Mouse (Mus musculus): Measurements from ENCODE around the gene Tm7sf3. TPM values are rescaled to one million over a fixed set of nuclear protein-coding genes. Genes with fewer than 3 reads are reported as not detected.

Tm7sf3 gene
- polyA plus RNA-seq, 2 experiments, result 11.2 to 24.8 TPM

DNA sequence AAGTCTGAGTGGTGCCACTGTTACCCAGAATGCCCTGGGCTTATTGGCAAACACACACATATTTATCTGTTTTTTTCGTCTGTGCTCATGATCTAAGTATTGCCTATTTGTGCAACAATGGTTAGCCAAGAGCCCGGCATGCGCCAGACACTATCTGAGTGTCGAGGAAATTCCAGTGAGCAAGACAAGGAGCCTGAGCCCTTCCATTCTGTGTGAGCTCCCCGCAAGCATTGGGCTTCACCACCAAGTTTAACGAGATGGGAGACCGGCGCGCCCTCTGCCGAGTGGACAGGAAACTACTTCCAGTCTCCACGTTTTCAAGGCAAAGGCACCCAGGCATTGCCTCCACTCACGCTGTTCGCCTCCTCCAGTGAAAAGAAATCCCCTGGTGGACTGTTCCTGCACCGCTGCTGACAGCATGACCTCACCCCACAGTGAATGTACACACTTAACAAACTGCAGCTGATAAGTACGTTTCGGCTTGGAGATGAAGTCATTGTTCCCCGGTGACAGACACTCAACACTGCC is 43.2 kb upstream of the Tm7sf3 start:
- TF ChIP-seq EP300 (IDR thresholded peaks at IDR 0.05; ENCODE audit: low read depth), result no peak
- peak; percentile 55 for TF ChIP-seq CTCF (IDR thresholded peaks at IDR 0.05; ENCODE audit: low read depth)
- Histone ChIP-seq H3K4me1 (replicated peaks; ENCODE audit: control insufficient read depth in 2 of 2, insufficient read depth in 2 of 2, low read length in 1 of 2) (peaks cover 0 to 2% of the 10 kb centered on the region in 2 experiments; a peak in 1 of 4 replicates), H3K27ac (no peak overlapping the region), H3K36me3 (replicated peaks; ENCODE audit: control insufficient read depth, insufficient read depth, low read depth) (no peaks in the 10 kb centered on the region), H3K4me2 (ENCODE audit: low read depth) (peak overlapping the region; percentile 18; the same call in 1 of the 2 replicates), H3K9ac (replicated peaks) (no peak overlapping the region), H3K27me3 (ENCODE audit: control insufficient read depth, insufficient read depth, low read length) (no peaks in the 10 kb centered on the region), H3K4me3 (ENCODE audit: insufficient read depth in 1 of 2, low read depth in 2 of 2, low read length in 2 of 2) (no peak overlapping the region), H3K9me3 (ENCODE audit: control insufficient read depth, low read length) (no peaks in the 10 kb centered on the region)
- no peak for DNase-seq (ENCODE audit: low read depth in 3 of 3, low spot score in 3 of 3)
- no peak for ATAC-seq (ENCODE audit: insufficient read depth)
- WGBS (ENCODE audit: insufficient replicate concordance), result 51% methylated on average over 17 of the region's 17 CpGs

DNA sequence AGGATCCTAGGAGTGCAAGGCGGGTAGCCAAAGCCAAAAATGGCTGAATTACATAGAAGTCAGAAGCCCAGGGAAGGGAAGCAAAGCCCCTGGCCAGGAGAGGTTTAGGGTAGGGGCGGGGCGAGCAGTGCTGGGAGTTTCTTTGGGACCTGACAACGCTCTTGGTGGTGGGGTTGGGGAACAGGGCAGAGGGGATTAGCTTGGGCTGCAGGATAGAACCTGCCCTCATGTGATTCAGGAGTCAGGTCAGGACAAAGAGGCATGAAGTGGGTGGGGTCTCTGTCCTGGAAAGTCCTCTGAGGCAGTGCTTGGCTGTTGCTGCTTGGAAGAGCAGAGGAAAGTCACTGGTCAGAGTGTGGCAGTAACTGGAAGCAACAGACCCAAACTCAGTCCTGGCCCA is 41.3 kb upstream of the Tm7sf3 start:
- H3K27me3 ChIP-seq (ENCODE audit: control insufficient read depth, insufficient read depth, low read length), result no peaks in the 10 kb centered on the region
- 71% methylated on average over 4 of the region's 4 CpGs for WGBS (ENCODE audit: insufficient replicate concordance)
- H3K9me3 ChIP-seq (ENCODE audit: control insufficient read depth, low read length), result no peaks in the 10 kb centered on the region
- no peak overlapping the region for H3K4me3 ChIP-seq (ENCODE audit: insufficient read depth in 1 of 2, low read depth in 2 of 2, low read length in 2 of 2)
- TF ChIP-seq EP300 (IDR thresholded peaks at IDR 0.05; ENCODE audit: low read depth), result no peak
- TF ChIP-seq CTCF (IDR thresholded peaks at IDR 0.05; ENCODE audit: low read depth), result no peak
- no peak overlapping the region for H3K27ac ChIP-seq
- peaks cover 0 to 2% of the 10 kb centered on the region in 2 experiments; a peak in 1 of 4 replicates for H3K4me1 ChIP-seq (replicated peaks; ENCODE audit: control insufficient read depth in 2 of 2, insufficient read depth in 2 of 2, low read length in 1 of 2)
- H3K36me3 ChIP-seq (replicated peaks; ENCODE audit: control insufficient read depth, insufficient read depth, low read depth), result no peaks in the 10 kb centered on the region
- no peak overlapping the region for H3K9ac ChIP-seq (replicated peaks)
- ATAC-seq (ENCODE audit: insufficient read depth) (no peak), DNase-seq (ENCODE audit: low read depth in 3 of 3, low spot score in 3 of 3) (no peak)
- H3K4me2 ChIP-seq (ENCODE audit: low read depth), result no peak overlapping the region

DNA sequence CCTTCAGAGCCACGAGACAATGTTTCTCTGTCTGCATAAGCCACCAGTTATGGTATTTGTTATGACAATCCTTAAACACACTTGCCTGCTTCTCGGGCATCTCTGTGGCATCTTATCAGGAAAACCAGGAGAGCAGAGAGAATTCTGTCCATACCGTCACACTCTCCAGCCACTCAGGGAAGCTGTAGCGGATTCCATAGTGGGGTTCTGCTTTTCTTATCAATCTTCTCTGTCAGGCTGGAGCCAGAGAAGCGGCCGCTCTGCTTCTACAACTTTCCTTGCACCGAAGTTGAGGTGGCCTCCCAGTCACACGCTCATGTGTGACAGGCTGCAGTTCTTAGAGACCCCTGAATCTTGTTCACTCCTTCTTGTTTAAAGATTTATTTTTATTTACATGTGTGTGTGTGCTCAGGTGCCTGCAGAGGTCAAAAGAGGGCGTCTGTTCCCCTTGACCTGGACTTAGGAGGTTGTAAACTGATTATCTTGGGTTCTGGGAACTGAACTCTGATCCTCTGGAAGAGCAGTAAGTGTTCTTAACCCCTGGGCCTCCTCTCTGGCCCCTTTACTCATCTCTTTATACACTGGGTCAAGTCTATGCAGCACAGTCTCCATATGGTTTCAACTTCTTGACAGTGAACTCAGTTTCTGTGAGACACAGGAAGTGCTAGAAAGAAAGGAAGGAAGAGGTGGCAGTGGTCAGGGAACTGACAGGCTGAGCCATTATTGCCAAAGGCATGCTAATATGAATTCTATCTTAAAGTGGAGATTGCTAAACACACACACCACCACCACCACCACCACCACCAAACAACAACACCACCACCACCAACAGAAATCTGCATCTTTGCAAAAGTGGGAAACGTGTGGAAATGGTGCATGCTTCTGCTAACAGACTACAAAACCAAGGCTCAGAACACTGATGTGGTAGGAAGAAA is 35.8 kb upstream of the Tm7sf3 start:
- no peak overlapping the region for H3K9ac ChIP-seq (replicated peaks)
- DNase-seq (ENCODE audit: low read depth in 3 of 3, low spot score in 3 of 3), result no peak

DNA sequence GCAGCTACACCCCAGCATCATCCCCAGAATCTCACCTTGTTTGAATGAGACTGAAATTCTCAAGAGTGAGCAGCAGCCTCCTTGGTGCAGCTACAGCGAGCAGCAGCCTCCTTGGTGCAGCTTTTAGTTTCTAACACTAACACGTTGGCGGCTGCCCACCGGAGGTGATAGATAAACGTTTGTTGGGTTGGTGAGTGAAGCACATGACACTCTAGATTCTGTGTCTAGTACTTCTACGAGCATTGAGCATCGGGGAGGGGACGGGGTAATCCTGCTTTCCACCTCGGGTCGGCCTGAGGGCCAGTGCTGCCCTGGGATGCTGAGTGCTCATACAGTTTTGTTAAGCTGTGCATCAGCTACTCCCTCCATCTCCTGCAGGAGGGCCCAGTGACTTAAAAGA is 34.3 kb upstream of the Tm7sf3 start:
- 61% methylated on average over 10 of the region's 10 CpGs for WGBS (ENCODE audit: insufficient replicate concordance)
- Histone ChIP-seq H3K4me3 (ENCODE audit: insufficient read depth in 1 of 2, low read depth in 2 of 2, low read length in 2 of 2) (no peak overlapping the region), H3K9me3 (ENCODE audit: control insufficient read depth, low read length) (no peaks in the 10 kb centered on the region), H3K36me3 (replicated peaks; ENCODE audit: control insufficient read depth, insufficient read depth, low read depth) (no peaks in the 10 kb centered on the region), H3K4me2 (ENCODE audit: low read depth) (no peak overlapping the region), H3K27me3 (ENCODE audit: control insufficient read depth, insufficient read depth, low read length) (no peaks in the 10 kb centered on the region), H3K4me1 (replicated peaks; ENCODE audit: control insufficient read depth in 2 of 2, insufficient read depth in 2 of 2, low read length in 1 of 2) (no peaks in the 10 kb centered on the region), H3K9ac (replicated peaks) (no peak overlapping the region), H3K27ac (no peak overlapping the region)
- ATAC-seq (ENCODE audit: insufficient read depth) (no peak), DNase-seq (ENCODE audit: low read depth in 3 of 3, low spot score in 3 of 3) (no peak)
- no peak for TF ChIP-seq EP300 (IDR thresholded peaks at IDR 0.05; ENCODE audit: low read depth)
- TF ChIP-seq CTCF (IDR thresholded peaks at IDR 0.05; ENCODE audit: low read depth), result no peak

More for the DNA sequence above, 35.8 kb upstream of the Tm7sf3 start:
- 43% methylated on average over 10 of the region's 10 CpGs for WGBS (ENCODE audit: insufficient replicate concordance)
- TF ChIP-seq EP300 (IDR thresholded peaks at IDR 0.05; ENCODE audit: low read depth), result no peak
- TF ChIP-seq CTCF (IDR thresholded peaks at IDR 0.05; ENCODE audit: low read depth), result no peak
- no peak overlapping the region for H3K27ac ChIP-seq
- no peak overlapping the region for H3K4me2 ChIP-seq (ENCODE audit: low read depth)
- H3K9me3 ChIP-seq (ENCODE audit: control insufficient read depth, low read length), result no peaks in the 10 kb centered on the region
- no peaks in the 10 kb centered on the region for H3K4me1 ChIP-seq (replicated peaks; ENCODE audit: control insufficient read depth in 2 of 2, insufficient read depth in 2 of 2, low read length in 1 of 2)
- H3K36me3 ChIP-seq (replicated peaks; ENCODE audit: control insufficient read depth, insufficient read depth, low read depth), result no peaks in the 10 kb centered on the region
- no peaks in the 10 kb centered on the region for H3K27me3 ChIP-seq (ENCODE audit: control insufficient read depth, insufficient read depth, low read length)
- ATAC-seq (ENCODE audit: insufficient read depth), result no peak
- no peak overlapping the region for H3K4me3 ChIP-seq (ENCODE audit: insufficient read depth in 1 of 2, low read depth in 2 of 2, low read length in 2 of 2)

DNA sequence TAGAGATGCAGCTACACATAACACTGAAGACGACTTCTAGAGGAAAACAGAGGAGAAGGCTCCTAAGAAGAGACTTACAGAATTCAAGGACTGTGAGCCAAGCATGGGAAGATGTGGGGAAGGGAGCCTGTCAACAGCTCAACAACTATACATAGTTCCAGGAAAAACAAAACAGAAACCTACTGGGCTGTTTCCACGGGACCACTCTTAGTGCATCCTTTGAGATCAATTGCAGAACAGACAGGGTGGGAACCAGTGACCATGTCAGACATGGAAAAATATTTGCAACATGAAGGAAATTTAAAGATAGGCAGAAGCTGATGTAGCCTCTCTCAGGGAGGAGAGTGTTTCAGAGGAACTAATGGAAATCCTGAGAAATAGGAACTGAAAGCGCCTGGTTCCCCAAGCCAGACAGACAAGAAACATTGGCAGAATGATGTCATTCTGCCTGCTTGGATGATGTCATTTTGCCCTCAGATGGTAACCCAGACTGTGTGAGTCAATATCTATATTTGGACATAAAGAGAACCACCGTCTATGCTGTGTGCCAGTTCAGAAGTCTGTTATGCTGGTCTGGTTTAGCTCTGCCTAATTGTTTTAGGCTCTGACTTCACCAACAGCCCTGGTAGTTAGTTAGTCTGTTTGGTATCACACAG is 32.4 kb upstream of the Tm7sf3 start:
- Histone ChIP-seq H3K4me1 (replicated peaks; ENCODE audit: control insufficient read depth in 2 of 2, insufficient read depth in 2 of 2, low read length in 1 of 2) (no peaks in the 10 kb centered on the region), H3K4me3 (ENCODE audit: insufficient read depth in 1 of 2, low read depth in 2 of 2, low read length in 2 of 2) (no peak overlapping the region), H3K27ac (no peak overlapping the region), H3K4me2 (ENCODE audit: low read depth) (no peak overlapping the region), H3K36me3 (replicated peaks; ENCODE audit: control insufficient read depth, insufficient read depth, low read depth) (no peaks in the 10 kb centered on the region), H3K9me3 (ENCODE audit: control insufficient read depth, low read length) (no peaks in the 10 kb centered on the region; the same call in 1 of the 2 replicates), H3K27me3 (ENCODE audit: control insufficient read depth, insufficient read depth, low read length) (no peaks in the 10 kb centered on the region), H3K9ac (replicated peaks) (no peak overlapping the region)
- ATAC-seq (ENCODE audit: insufficient read depth), result no peak
- no peak for TF ChIP-seq CTCF (IDR thresholded peaks at IDR 0.05; ENCODE audit: low read depth)
- TF ChIP-seq EP300 (IDR thresholded peaks at IDR 0.05; ENCODE audit: low read depth), result no peak
- 30% methylated on average over 4 of the region's 4 CpGs for WGBS (ENCODE audit: insufficient replicate concordance)
- DNase-seq (ENCODE audit: low read depth in 3 of 3, low spot score in 3 of 3), result peak in 1 of 3 experiments; percentile 28
